Mouse (Mus musculus) forebrain, postnatal 0 days (tissue): ENCODE measurements around the gene Nes. TPM values are rescaled to one million over a fixed set of nuclear protein-coding genes. Genes with fewer than 3 reads are reported as not detected.

Experiments used
- ATAC-seq: fragments of 200-750 bp; cut with Nextera tagmentation; 2 replicates; pipeline ENCODE4 v1.8.0; 2017; ENCODE audit warnings: mild to moderate bottlenecking, moderate library complexity
- DNase-seq: peaks from one replicate; pipeline ENCODE4 v3.0.0-alpha.2; 2015
- H3K27ac ChIP-seq: fragments of 300-500 bp; sonication (generic); 2 replicates; pipeline ENCODE4 v1.5.1; 2014; ENCODE audit warnings: low read depth, mild to moderate bottlenecking, antibody characterized with exemption, low read length, moderate library complexity, mixed read lengths
- H3K27me3 ChIP-seq: fragments of 300-500 bp; sonication (generic); 2 replicates; pipeline ENCODE4 v1.6.1; 2014; ENCODE audit warnings: mild to moderate bottlenecking, low read length, mixed read lengths; ENCODE audit not compliant: insufficient read depth
- H3K36me3 ChIP-seq: fragments of 300-500 bp; sonication (generic); 2 replicates; pipeline ENCODE4 v1.6.1; 2014; ENCODE audit warnings: mild to moderate bottlenecking, moderate library complexity; ENCODE audit not compliant: insufficient read depth
- H3K4me1 ChIP-seq: fragments of 300-500 bp; sonication (generic); 2 replicates; pipeline ENCODE4 v1.6.1; 2014; ENCODE audit warnings: antibody characterized with exemption; ENCODE audit not compliant: insufficient read depth
- H3K4me2 ChIP-seq: fragments of 300-500 bp; sonication (generic); 2 replicates; pipeline ENCODE4 v1.6.1; 2014; ENCODE audit warnings: low read depth, mild to moderate bottlenecking, moderate library complexity
- H3K4me3 ChIP-seq: fragments of 300-500 bp; sonication (generic); 2 replicates; pipeline ENCODE4 v1.5.1; 2014; ENCODE audit warnings: low read depth, low read length, mixed read lengths
- H3K9ac ChIP-seq: fragments of 300-500 bp; sonication (generic); 2 replicates; pipeline ENCODE4 v1.6.1; 2014; ENCODE audit warnings: mild to moderate bottlenecking
- H3K9me3 ChIP-seq: fragments of 300-500 bp; sonication (generic); 2 replicates; pipeline ENCODE4 v1.6.1; 2016; ENCODE audit warnings: low read length
- CTCF ChIP-seq: sonication (generic); IDR thresholded peaks from 2 replicates; pipeline ENCODE4 v1.5.1; 2016; ENCODE audit warnings: antibody characterized with exemption, control low read depth, low read depth
- WGBS: fragments of 180-500 bp; shearing (Covaris S2); extraction: QIAGEN DNeasy Blood & Tissue Kit; methylation state at CpG from one replicate; pipeline ENCODE4 v1.1.7; 2014; 5-methylcytosine and 5-hydroxymethylcytosine counted together
- polyA plus RNA-seq: library from polyadenylated mRNA; unstranded; fragments of >200 nt; fragmentation: Nextera tagmentation; extraction: Ambion mirVana; gene quantifications from 2 replicates; pipeline ENCODE4 v1.2.1, GENCODE M21; 2015
- total RNA-seq: library from RNA; depleted of rRNA; stranded (reverse); fragments of >200 nt; gene quantifications from 2 replicates; pipeline ENCODE4 v1.2.3, GENCODE M21; 2014

Nes gene
- total and polyA plus RNA-seq, 2 experiments from 2014 or later, result 17.9 to 39.2 TPM

DNA sequence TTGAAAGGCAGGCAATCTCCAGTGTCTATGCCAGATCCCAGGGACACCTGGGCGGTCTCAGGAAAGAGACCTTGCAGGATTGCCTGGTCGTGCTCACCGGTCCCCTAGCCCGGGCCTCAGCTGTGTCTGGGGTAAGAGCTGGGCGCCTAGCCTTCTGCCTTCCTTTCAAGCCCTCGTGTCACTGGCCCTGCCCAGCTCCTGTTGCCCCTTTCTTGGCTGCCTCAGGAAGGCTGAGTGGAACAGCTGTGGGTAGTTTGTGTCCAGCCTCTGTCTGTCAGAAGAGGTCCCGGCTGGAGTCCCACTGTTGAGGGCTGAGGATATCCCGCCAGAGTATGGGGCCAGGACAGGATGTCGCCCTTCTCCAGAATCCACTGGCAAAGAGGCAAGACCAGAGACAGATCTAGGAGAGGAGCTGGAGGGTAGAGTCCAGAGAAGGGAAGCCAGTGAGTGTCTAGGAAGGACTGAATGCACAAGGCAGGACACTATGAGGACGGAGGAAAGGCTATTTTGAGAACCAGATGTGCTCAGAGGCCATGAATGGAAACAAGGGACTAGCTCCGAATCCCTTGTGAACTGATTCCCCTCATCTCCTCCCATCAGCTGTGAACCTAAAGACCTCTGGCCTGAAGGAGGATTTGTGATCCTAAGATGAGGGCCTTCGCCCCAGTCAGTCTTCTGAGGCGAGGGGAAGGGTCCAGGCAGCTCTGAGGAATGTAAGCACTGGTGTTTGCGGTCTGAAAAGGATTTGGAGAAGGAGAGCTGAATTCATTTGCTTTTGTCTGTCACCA is 2.9 kb downstream of the Nes start:
- DNase-seq (no peak), ATAC-seq (no peak; the same call in 1 of the 2 replicates)
- Histone ChIP-seq H3K36me3 (no peaks in the 10 kb centered on the region), H3K4me1 (0 out of 2 replicates have a peak, but pooled peaks cover 5% of the 10 kb centered on the region), H3K4me3 (peak overlapping the region; percentile 14; the same call in 1 of the 2 replicates), H3K9me3 (no peaks in the 10 kb centered on the region), H3K27me3 (0 out of 2 replicates have a peak, but pooled peaks cover 5% of the 10 kb centered on the region), H3K9ac (peak overlapping the region; percentile 10; the same call in 1 of the 2 replicates), H3K4me2 (peak overlapping the region; percentile 91), H3K27ac (peak overlapping the region; percentile 64; the same call in 1 of the 2 replicates)
- WGBS, result 18% methylated on average over 14 of the region's 14 CpGs
- no peak for TF ChIP-seq CTCF

DNA sequence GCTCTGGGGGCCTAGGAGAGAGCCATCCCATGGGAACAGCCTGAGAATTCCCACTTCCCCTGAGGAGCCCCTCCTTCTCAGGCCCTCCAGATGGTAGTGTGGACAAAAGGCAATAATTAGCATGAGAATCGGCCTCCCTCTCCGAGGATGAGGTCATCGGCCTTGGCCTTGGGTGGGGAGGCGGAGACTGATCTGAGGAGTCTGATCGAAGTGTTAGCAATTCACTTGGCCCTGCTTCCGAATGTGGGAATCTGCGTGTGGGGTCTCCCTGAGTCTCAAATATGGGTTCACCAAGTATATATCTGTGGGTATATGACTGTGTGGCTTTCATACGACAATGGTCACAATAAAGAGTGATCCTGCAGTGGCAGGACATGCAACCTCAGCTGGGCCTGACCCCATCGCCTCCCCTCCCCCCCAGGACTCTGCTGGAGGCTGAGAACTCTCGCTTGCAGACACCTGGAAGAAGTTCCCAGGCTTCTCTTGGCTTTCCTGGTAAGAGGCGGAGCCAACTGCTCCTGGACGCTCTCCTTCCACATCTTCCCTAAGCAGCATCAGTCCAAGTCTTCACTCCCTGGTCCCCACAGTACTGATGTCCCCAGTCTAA is 3.6 kb downstream of the Nes start:
- Histone ChIP-seq H3K36me3 (no peaks in the 10 kb centered on the region), H3K9me3 (no peaks in the 10 kb centered on the region), H3K4me2 (peak overlapping the region; percentile 91), H3K27me3 (0 out of 2 replicates have a peak, but pooled peaks cover 5% of the 10 kb centered on the region), H3K4me3 (no peak overlapping the region), H3K27ac (no peak overlapping the region), H3K4me1 (0 out of 2 replicates have a peak, but pooled peaks cover 5% of the 10 kb centered on the region), H3K9ac (peak overlapping the region; percentile 10; the same call in 1 of the 2 replicates)
- WGBS, result 7% methylated on average over 12 of the region's 12 CpGs
- peak; percentile 72 for ATAC-seq
- peak; percentile 66 for DNase-seq
- no peak for TF ChIP-seq CTCF

DNA sequence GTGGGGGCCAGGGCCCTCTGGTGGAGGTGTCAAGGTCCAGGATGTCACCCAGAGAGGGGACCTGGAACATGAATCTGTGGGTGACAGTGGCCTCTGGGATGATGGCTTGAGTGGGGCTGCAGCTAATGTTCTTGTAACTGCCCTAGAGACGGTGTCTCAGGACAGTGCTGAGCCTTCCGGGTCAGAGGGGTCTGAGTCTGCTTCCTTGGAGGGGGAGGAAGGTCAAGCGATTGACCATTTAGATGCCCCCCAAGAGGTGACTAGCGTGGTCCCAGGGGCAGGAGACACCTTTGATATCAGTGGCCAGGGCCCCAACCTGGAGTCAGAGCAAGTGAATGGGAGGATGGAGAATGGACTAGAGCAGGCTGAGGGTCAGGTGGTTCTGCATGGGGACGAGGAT is 8.6 kb downstream of the Nes start:
- no peak for DNase-seq
- Histone ChIP-seq H3K9ac (no peak overlapping the region), H3K4me2 (no peak overlapping the region), H3K27ac (no peak overlapping the region), H3K27me3 (no peaks in the 10 kb centered on the region), H3K4me3 (no peak overlapping the region), H3K36me3 (no peaks in the 10 kb centered on the region), H3K9me3 (no peaks in the 10 kb centered on the region), H3K4me1 (peaks cover 7% of the 10 kb centered on the region; the same call in 1 of the 2 replicates)
- WGBS, result 84% methylated on average over 5 of the region's 5 CpGs
- ATAC-seq, result no peak
- TF ChIP-seq CTCF, result no peak

DNA sequence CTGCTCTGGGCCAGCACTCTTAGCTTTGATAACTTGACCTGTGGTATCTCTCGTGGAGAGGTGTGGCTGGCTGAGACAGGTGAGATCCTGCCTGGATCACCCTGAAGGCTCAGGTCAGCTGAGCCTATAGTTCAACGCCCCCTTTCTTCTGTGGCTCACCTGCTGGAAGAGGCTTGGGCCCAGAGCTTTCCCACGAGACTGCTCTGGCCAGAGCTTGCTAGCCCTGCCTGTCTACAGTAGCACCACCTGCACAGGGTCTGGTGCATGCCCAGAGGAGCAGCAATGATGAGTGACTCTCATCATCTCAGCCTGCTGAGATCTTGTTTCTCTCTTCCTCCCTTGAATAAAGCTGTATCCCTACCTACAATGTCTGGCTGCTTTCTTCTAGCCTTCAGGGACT is 9.2 kb downstream of the Nes start:
- Histone ChIP-seq H3K4me1 (peaks cover 7% of the 10 kb centered on the region; the same call in 1 of the 2 replicates), H3K36me3 (no peaks in the 10 kb centered on the region), H3K27me3 (no peaks in the 10 kb centered on the region), H3K9ac (no peak overlapping the region), H3K27ac (no peak overlapping the region), H3K4me2 (no peak overlapping the region), H3K9me3 (no peaks in the 10 kb centered on the region), H3K4me3 (no peak overlapping the region)
- ATAC-seq (no peak), DNase-seq (no peak)
- TF ChIP-seq CTCF, result no peak
- WGBS, result 63% methylated on average over 3 of the region's 3 CpGs

DNA sequence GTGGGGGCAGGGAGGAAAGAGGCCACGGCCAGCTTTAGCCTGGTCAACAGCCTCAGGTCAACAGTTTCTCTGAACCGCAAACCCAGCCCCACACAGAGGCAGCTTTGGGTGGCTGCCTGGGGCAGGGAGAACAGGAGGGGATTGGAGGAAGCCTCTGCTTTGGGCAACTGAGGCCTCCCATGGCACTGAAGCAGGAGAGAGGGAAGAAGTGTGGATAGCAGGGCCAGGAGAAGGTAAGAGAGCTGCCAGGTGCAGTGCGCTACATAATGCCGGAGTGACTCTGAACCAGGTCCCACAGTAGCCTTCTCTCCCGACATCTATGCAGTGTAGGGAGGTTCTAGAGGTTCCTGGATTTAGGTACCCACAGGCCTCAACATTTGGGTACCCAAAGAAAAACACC is 9.8 kb downstream of the Nes start:
- Histone ChIP-seq H3K9me3 (no peaks in the 10 kb centered on the region), H3K4me2 (no peak overlapping the region), H3K27ac (no peak overlapping the region), H3K9ac (no peak overlapping the region), H3K36me3 (no peaks in the 10 kb centered on the region), H3K4me3 (no peak overlapping the region), H3K27me3 (no peaks in the 10 kb centered on the region), H3K4me1 (peaks cover 7% of the 10 kb centered on the region; the same call in 1 of the 2 replicates)
- ATAC-seq, result no peak
- 71% methylated on average over 5 of the region's 5 CpGs for WGBS
- no peak for TF ChIP-seq CTCF
- DNase-seq, result no peak

DNA sequence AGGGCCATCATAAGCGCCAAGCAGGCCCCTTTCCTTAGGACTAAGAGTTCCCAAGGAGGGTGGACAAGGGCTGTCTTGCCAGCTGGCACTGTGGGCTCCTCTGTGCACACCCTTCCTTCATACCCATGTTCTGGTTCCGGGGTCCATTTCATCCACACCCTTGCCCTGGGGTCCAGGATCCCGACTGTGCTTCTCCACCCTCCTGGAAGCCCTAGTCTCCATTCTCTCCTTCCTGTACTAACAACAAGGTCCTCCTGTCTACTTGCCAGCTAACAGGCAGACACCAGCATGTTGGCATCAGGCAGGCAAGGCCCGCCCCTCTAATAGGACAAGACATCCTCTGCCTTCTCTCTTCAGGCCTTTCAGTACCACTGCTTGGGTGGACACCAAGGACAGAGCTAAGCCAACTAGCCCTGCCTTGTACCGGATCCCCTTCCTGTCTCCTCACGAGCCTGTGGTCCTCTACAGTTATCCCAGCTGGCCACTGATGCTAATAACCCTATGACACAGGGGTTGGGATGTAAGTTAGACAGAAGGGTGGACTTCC is 10.4 kb downstream of the Nes start:
- H3K9me3 ChIP-seq, result no peaks in the 10 kb centered on the region
- H3K4me3 ChIP-seq, result no peak overlapping the region
- no peak overlapping the region for H3K9ac ChIP-seq
- no peak for TF ChIP-seq CTCF
- no peak for DNase-seq
- no peak overlapping the region for H3K4me2 ChIP-seq
- H3K4me1 ChIP-seq, result peaks cover 7% of the 10 kb centered on the region; the same call in 1 of the 2 replicates
- H3K36me3 ChIP-seq, result no peaks in the 10 kb centered on the region
- 80% methylated on average over 6 of the region's 6 CpGs for WGBS
- no peaks in the 10 kb centered on the region for H3K27me3 ChIP-seq
- ATAC-seq, result no peak
- H3K27ac ChIP-seq, result no peak overlapping the region
